Comparison of ENCODE assay signal across 8 mouse cellular contexts in genomic region chr13:97137466-97138400, GRCm38 (mm10). TPM values are rescaled to one million over a fixed set of nuclear protein-coding genes. Genes with fewer than 3 reads are reported as not detected.
A peak's percentile ranks its signal among the peaks of the same experiment; 100 is the strongest.
DNase-seq lines count a peak whose midpoint lies in the region; ATAC-seq and TF ChIP-seq lines count a peak whose summit lies in the region.

Gene Gfm2 (plus strand): TSS chr13:97137937.
Gene Nsa2 (minus strand): TSS chr13:97137937.

- peak within 1 kb of the TSS; percentile 85 for H3K9ac ChIP-seq in heart, embryonic 11.5 days (ENCODE audit: low read depth, low read length)
- H3K9ac ChIP-seq in kidney, embryonic 16.5 days (replicated peaks; ENCODE audit: low read length) = peak within 1 kb of the TSS; percentile 94
- peak within 1 kb of the TSS; percentile 93 for H3K9ac ChIP-seq in liver, adult 2 months (ENCODE audit: low read depth, low read length)

- H3K27me3 ChIP-seq in C2C12 (ENCODE audit: control insufficient read depth, insufficient read depth, insufficient read length) (no peaks in the 10 kb centered on the region), myocyte (ENCODE audit: control insufficient read depth, insufficient read depth, insufficient read length) (no peaks in the 10 kb centered on the region)
- no peaks in the 10 kb centered on the region for H3K27me3 ChIP-seq in erythroblast, embryonic 14.5 days (ENCODE audit: control insufficient read depth)
- no peaks in the 10 kb centered on the region for H3K27me3 ChIP-seq in heart, embryonic 11.5 days (ENCODE audit: control insufficient read depth, insufficient read depth, low read length)
- H3K27me3 ChIP-seq in kidney, embryonic 16.5 days (ENCODE audit: insufficient read depth, low read length) = no peaks in the 10 kb centered on the region
- no peaks in the 10 kb centered on the region for H3K27me3 ChIP-seq in liver, adult 2 months (ENCODE audit: control insufficient read depth, insufficient read depth, low read length)
- no peaks in the 10 kb centered on the region for H3K27me3 ChIP-seq in splenic B cell, adult 2 months (ENCODE audit: control insufficient read depth, insufficient read depth, low read length, poor library complexity, severe bottlenecking)

- H3K4me1 ChIP-seq in erythroblast, embryonic 14.5 days (ENCODE audit: control insufficient read depth) = peaks cover 15% of the 10 kb centered on the region
- H3K4me1 ChIP-seq in heart, embryonic 11.5 days (ENCODE audit: control insufficient read depth, insufficient read depth, low read length) = no peaks in the 10 kb centered on the region
- H3K4me1 ChIP-seq in kidney, embryonic 16.5 days (ENCODE audit: insufficient read depth, low read length) = peaks cover 9% of the 10 kb centered on the region
- H3K4me1 ChIP-seq in liver, adult 2 months (ENCODE audit: control insufficient read depth, insufficient read depth, low read length) = peaks cover 3% of the 10 kb centered on the region; the same call in 1 of the 2 replicates

- WGBS in heart, embryonic 11.5 days (ENCODE audit: insufficient replicate concordance) = 1% methylated on average over 57 of the region's 57 CpGs
- under 1% methylated on average over 57 of the region's 57 CpGs for WGBS in kidney, embryonic 16.5 days
- WGBS in liver, adult 2 months = under 1% methylated on average over 57 of the region's 57 CpGs

- no peak for TF ChIP-seq CTCF in C2C12 (IDR thresholded peaks at IDR 0.05; ENCODE audit: control insufficient read depth, insufficient read depth, insufficient read length)
- no peak for TF ChIP-seq CTCF in brain, embryonic 14.5 days (IDR thresholded peaks at IDR 0.05; ENCODE audit: borderline replicate concordance, extremely low read depth, insufficient read depth, insufficient read length)
- no peak for TF ChIP-seq CTCF in liver, adult 2 months (IDR thresholded peaks at IDR 0.05; ENCODE audit: low read depth, low read length)

- no peaks in the 10 kb centered on the region for H3K9me3 ChIP-seq in erythroblast, embryonic 14.5 days (ENCODE audit: control insufficient read depth, low read length)
- no peaks in the 10 kb centered on the region for H3K9me3 ChIP-seq in heart, embryonic 11.5 days (replicated peaks; ENCODE audit: control insufficient read depth, low read length)
- H3K9me3 ChIP-seq in kidney, embryonic 16.5 days (ENCODE audit: low read length) = no peaks in the 10 kb centered on the region

- H3K36me3 ChIP-seq in C2C12 (ENCODE audit: control insufficient read depth, insufficient read depth) (peaks cover 35% of the 10 kb centered on the region), myocyte (ENCODE audit: control insufficient read depth, insufficient read depth) (peaks cover 27% of the 10 kb centered on the region)
- peaks cover 43% of the 10 kb centered on the region for H3K36me3 ChIP-seq in erythroblast, embryonic 14.5 days (ENCODE audit: control insufficient read depth)
- peaks cover 7% of the 10 kb centered on the region; the same call in 1 of the 2 replicates for H3K36me3 ChIP-seq in heart, embryonic 11.5 days (ENCODE audit: control insufficient read depth, insufficient read depth, low read length)
- H3K36me3 ChIP-seq in kidney, embryonic 16.5 days (ENCODE audit: insufficient read depth, low read length) = peaks cover 19% of the 10 kb centered on the region
- H3K36me3 ChIP-seq in liver, adult 2 months (ENCODE audit: control insufficient read depth, insufficient read depth, low read length) = peaks cover 20% of the 10 kb centered on the region
- peaks cover 8% of the 10 kb centered on the region for H3K36me3 ChIP-seq in splenic B cell, adult 2 months (ENCODE audit: control insufficient read depth, insufficient read depth, low read length, poor library complexity, severe bottlenecking)

- H3ac ChIP-seq in C2C12 (ENCODE audit: control insufficient read depth, insufficient read length, low read depth) (peak within 1 kb of the TSS; percentile 94), myocyte (ENCODE audit: control insufficient read depth, insufficient read length) (peak within 1 kb of the TSS; percentile 15)

- TF ChIP-seq POLR2A in brain, embryonic 14.5 days (IDR thresholded peaks at IDR 0.05; ENCODE audit: borderline replicate concordance, extremely low read depth, insufficient read depth, insufficient read length, poor library complexity, severe bottlenecking) = peak; percentile 54; the same call in 1 of the 2 replicates
- TF ChIP-seq POLR2A in liver, adult 2 months (IDR thresholded peaks at IDR 0.05; ENCODE audit: extremely low read depth, insufficient read depth, low read length) = peak; percentile 70
- peak; percentile 63 for TF ChIP-seq POLR2A in myocyte (IDR thresholded peaks at IDR 0.05; ENCODE audit: insufficient read length, low read depth)

- DNase-seq in brain, embryonic 14.5 days (ENCODE audit: low read depth) = peak; percentile 99
- peak; percentile 95 for DNase-seq in liver, adult 2 months (ENCODE audit: extremely low read depth, low read depth, low spot score)
- DNase-seq in splenic B cell, adult 2 months (ENCODE audit: low read depth, low spot score) = peak; percentile 94

- peak; percentile 91 for ATAC-seq in heart, embryonic 11.5 days (replicated peaks; ENCODE audit: insufficient number of reproducible peaks, low FRiP score, low TSS enrichment)
- ATAC-seq in kidney, embryonic 16.5 days (ENCODE audit: low FRiP score, low TSS enrichment) = peak; percentile 97

- H3K4me2 ChIP-seq in heart, embryonic 11.5 days = peak within 1 kb of the TSS; percentile 60
- peak within 1 kb of the TSS; percentile 72 for H3K4me2 ChIP-seq in kidney, embryonic 16.5 days (replicated peaks; ENCODE audit: low read depth, low read length)
- peak within 1 kb of the TSS; percentile 77 for H3K4me2 ChIP-seq in myocyte (ENCODE audit: low read depth)

- H3K79me2 ChIP-seq in C2C12 (ENCODE audit: control insufficient read depth, insufficient read depth) (peaks cover 43% of the 10 kb centered on the region), myocyte (ENCODE audit: control insufficient read depth, insufficient read depth) (peaks cover 20% of the 10 kb centered on the region)
- H3K79me2 ChIP-seq in liver, adult 2 months (ENCODE audit: control insufficient read depth, insufficient read depth, low read length) = peaks cover 6% of the 10 kb centered on the region; the same call in 1 of the 2 replicates

- H3K79me3 ChIP-seq in C2C12 (ENCODE audit: low read depth) = peaks cover 21% of the 10 kb centered on the region

- H3K4me3 ChIP-seq in C2C12 (ENCODE audit: insufficient read depth, poor library complexity, severe bottlenecking) (peak within 1 kb of the TSS; percentile 78), myocyte (peak within 1 kb of the TSS; percentile 92)
- peak within 1 kb of the TSS; percentile 88 for H3K4me3 ChIP-seq in erythroblast, embryonic 14.5 days (replicated peaks)
- H3K4me3 ChIP-seq in heart, embryonic 11.5 days (ENCODE audit: low read depth, low read length) = peak within 1 kb of the TSS; percentile 96
- H3K4me3 ChIP-seq in kidney, embryonic 16.5 days (ENCODE audit: low read length) = peak within 1 kb of the TSS; percentile 96
- peak within 1 kb of the TSS; percentile 95 for H3K4me3 ChIP-seq in liver, adult 2 months (ENCODE audit: insufficient read depth, low read depth, low read length)

- H3K27ac ChIP-seq in heart, embryonic 11.5 days (ENCODE audit: low read depth, low read length) = peak within 1 kb of the TSS; percentile 78
- peak within 1 kb of the TSS; percentile 84 for H3K27ac ChIP-seq in kidney, embryonic 16.5 days (ENCODE audit: low read length)
- peak within 1 kb of the TSS; percentile 88 for H3K27ac ChIP-seq in liver, adult 2 months (replicated peaks; ENCODE audit: insufficient read depth, low read depth, low read length)

TF ChIP-seq in C2C12, 6 proteins besides CTCF, POLR2A, EP300 and RAD21:
- no peak for TF ChIP-seq MYOD1 (IDR thresholded peaks at IDR 0.05; ENCODE audit: control insufficient read depth, insufficient read length, low read depth)
- TF ChIP-seq USF1 (IDR thresholded peaks at IDR 0.05; ENCODE audit: low read depth) = peak; percentile 5
- TF ChIP-seq MAX (IDR thresholded peaks at IDR 0.05) = peak; percentile 63
- no peak for TF ChIP-seq FOSL1 (IDR thresholded peaks at IDR 0.05; ENCODE audit: insufficient read depth, low read length, poor library complexity, severe bottlenecking)
- no peak for TF ChIP-seq CEBPB (IDR thresholded peaks at IDR 0.05; ENCODE audit: low read depth)
- TF ChIP-seq MYOG (IDR thresholded peaks at IDR 0.05; ENCODE audit: control insufficient read depth, extremely low read depth, insufficient read length) = no peak

TF ChIP-seq in myocyte, 11 proteins besides CTCF, POLR2A, EP300 and RAD21:
- TF ChIP-seq TCF3 (IDR thresholded peaks at IDR 0.05; ENCODE audit: insufficient read length, low read depth) (no peak), TCF12 (IDR thresholded peaks at IDR 0.05; ENCODE audit: insufficient read depth, poor library complexity, severe bottlenecking) (no peak), POLR2AphosphoS2 (IDR thresholded peaks at IDR 0.05; ENCODE audit: insufficient read length, low read depth) (peak; percentile 24), USF1 (IDR thresholded peaks at IDR 0.05; ENCODE audit: low read depth) (no peak), MYOG (IDR thresholded peaks at IDR 0.05; ENCODE audit: control insufficient read depth in 1 of 3, insufficient read depth in 1 of 3, insufficient read length in 2 of 3, low read depth in 2 of 3) (peak in 1 of 3 experiments; percentile 25), MYOD1 (IDR thresholded peaks at IDR 0.05; ENCODE audit: control insufficient read depth in 1 of 3, insufficient read length in 2 of 3, low read depth in 2 of 3) (no peak)

RNA-seq across cellular contexts. Expression of gene Gfm2, which starts in this region (rescaled TPM):
- 13.7 TPM for polyA plus RNA-seq in C2C12 (2012; fragmentation: generic; extraction: Trizol)
- polyA plus RNA-seq in brain, embryonic 14.5 days (2012; rRNA removed) = 34.5 and 35.4 TPM in 2 replicates
- polyA plus RNA-seq in erythroblast, embryonic 14.5 days (2012) = 1.1 and 1.3 TPM in 2 replicates
- 30.3 and 37.0 TPM in 2 replicates for polyA plus RNA-seq in heart, embryonic 11.5 days (2014; fragmentation: Nextera tagmentation; extraction: Ambion mirVana)
- polyA plus RNA-seq in kidney, embryonic 16.5 days (2015; fragmentation: Nextera tagmentation; extraction: Ambion mirVana) = 33.5 and 39.2 TPM in 2 replicates
- total RNA-seq in liver, adult 2 months (2014; rRNA removed) = 41.1 and 42.9 TPM in 2 replicates
- polyA plus RNA-seq in liver, adult 2 months (2012; rRNA removed) = 25.9 TPM in 2 replicates
- 20.9 TPM for polyA plus RNA-seq in myocyte (2012; fragmentation: generic; extraction: Trizol)

RNA-seq across cellular contexts. Expression of gene Nsa2, which starts in this region (rescaled TPM):
- 91.6 TPM for polyA plus RNA-seq in C2C12 (2012; fragmentation: generic; extraction: Trizol)
- polyA plus RNA-seq in brain, embryonic 14.5 days (2012; rRNA removed) = 59.7 and 76.7 TPM in 2 replicates
- 1.7 and 1.9 TPM in 2 replicates for polyA plus RNA-seq in erythroblast, embryonic 14.5 days (2012)
- polyA plus RNA-seq in heart, embryonic 11.5 days (2014; fragmentation: Nextera tagmentation; extraction: Ambion mirVana) = 56.5 and 64.5 TPM in 2 replicates
- polyA plus RNA-seq in kidney, embryonic 16.5 days (2015; fragmentation: Nextera tagmentation; extraction: Ambion mirVana) = 48.8 and 55.4 TPM in 2 replicates
- total RNA-seq in liver, adult 2 months (2014; rRNA removed) = 30.4 and 37.3 TPM in 2 replicates
- polyA plus RNA-seq in liver, adult 2 months (2012; rRNA removed) = 12.9 and 15.3 TPM in 2 replicates
- polyA plus RNA-seq in myocyte (2012; fragmentation: generic; extraction: Trizol) = 114 TPM

Comparison
In these comparisons a context has a peak if more than half of its experiments do, and no peak if none do; other contexts are left out.
1. Peak in every context shown above with its lines: DNase-seq, ATAC-seq, H3K4me3 ChIP-seq and H3K27ac ChIP-seq.